Comparison of ENCODE assay signal across 8 mouse cellular contexts in the genomic region with DNA sequence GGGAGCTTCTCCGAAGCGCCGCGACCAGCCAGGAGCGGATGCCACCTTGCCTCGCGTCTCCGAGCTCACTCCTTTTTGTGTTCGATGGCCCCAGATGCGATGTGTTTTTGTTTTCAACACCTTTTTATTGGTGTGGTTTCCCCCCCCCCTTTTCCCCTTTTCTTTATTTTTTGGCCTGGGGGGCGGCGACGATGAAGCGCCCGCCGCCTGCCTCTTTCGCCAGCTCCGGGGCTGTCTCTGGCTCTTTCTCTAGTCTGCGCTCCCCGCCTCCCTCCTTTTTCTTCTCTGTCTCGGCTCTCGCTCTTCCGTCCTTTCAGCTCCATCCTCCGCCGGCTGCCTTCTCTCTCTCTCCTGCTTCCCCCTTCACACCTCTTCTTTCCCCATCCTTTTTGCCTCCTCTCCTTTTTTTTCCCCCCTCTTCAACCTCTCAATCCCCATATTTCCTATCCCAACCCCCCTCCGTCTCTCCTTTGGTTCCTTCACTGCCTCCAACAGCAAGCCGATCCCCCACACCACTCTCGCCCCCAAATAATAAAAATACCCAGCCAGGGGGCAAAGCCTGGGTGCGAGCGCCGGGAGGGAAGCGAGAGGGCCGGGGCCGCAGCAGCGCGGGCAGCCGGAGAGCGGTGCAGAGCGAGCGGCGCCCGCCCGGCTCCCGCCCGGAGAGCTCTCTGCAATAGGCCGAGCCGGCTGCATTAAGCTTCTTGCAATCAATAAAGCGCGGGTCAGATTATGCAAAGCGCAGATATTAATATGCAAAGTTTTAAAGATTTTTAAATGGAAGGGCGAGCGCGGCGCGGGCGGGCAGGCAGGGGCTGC. TPM values are rescaled to one million over a fixed set of nuclear protein-coding genes. Genes with fewer than 3 reads are reported as not detected.
DNase-seq lines count a peak whose midpoint lies in the region; ATAC-seq and TF ChIP-seq lines count a peak whose summit lies in the region.

No protein-coding gene starts in this region.

- H3K27me3 ChIP-seq in heart, embryonic 14.5 days (ENCODE audit: control insufficient read depth, insufficient read depth, low read length), result peaks cover 99% of the 10 kb centered on the region
- peaks cover 19% of the 10 kb centered on the region for H3K27me3 ChIP-seq in ES-Bruce4 (ENCODE audit: control insufficient read depth, insufficient read depth, low read length, poor library complexity, severe bottlenecking)
- H3K27me3 ChIP-seq in embryonic facial prominence, embryonic 10.5 days (replicated peaks; ENCODE audit: low read depth, poor library complexity, severe bottlenecking), result peaks cover 95% of the 10 kb centered on the region
- peaks cover 74% of the 10 kb centered on the region for H3K27me3 ChIP-seq in intestine, postnatal 0 days (replicated peaks; ENCODE audit: control insufficient read depth, insufficient read depth, low read length)
- no peaks in the 10 kb centered on the region; the same call in 1 of the 2 replicates for H3K27me3 ChIP-seq in midbrain, embryonic 16.5 days (ENCODE audit: control insufficient read depth, insufficient read depth, low read depth, low read length)

- no peak for DNase-seq in heart, postnatal 36 days
- DNase-seq in embryonic facial prominence, embryonic 10.5 days (ENCODE audit: low spot score), result peak; percentile 43
- DNase-seq in gastrocnemius, postnatal 4 days (ENCODE audit: low spot score in 2 of 2), result no peak
- no peak for DNase-seq in ovary, postnatal 10 days (ENCODE audit: low spot score)

- peaks cover 0 to 9% of the 10 kb centered on the region in 2 experiments; a peak in 1 of 4 replicates for H3K4me1 ChIP-seq in heart, embryonic 14.5 days (ENCODE audit: control insufficient read depth in 2 of 2, insufficient read depth in 2 of 2, low read length in 2 of 2)
- H3K4me1 ChIP-seq in ES-Bruce4 (ENCODE audit: control insufficient read depth, insufficient read depth, low read length), result peaks cover 3% of the 10 kb centered on the region
- peaks cover 51% of the 10 kb centered on the region for H3K4me1 ChIP-seq in embryonic facial prominence, embryonic 10.5 days
- H3K4me1 ChIP-seq in intestine, postnatal 0 days (replicated peaks; ENCODE audit: control insufficient read depth, insufficient read depth, low read length), result no peaks in the 10 kb centered on the region
- peaks cover 44% of the 10 kb centered on the region for H3K4me1 ChIP-seq in midbrain, embryonic 16.5 days (ENCODE audit: control insufficient read depth, insufficient read depth, low read length)

- WGBS in heart, embryonic 14.5 days, result 1% methylated on average over 49 of the region's 56 CpGs
- WGBS in embryonic facial prominence, embryonic 10.5 days, result under 1% methylated on average over 56 of the region's 56 CpGs
- 1% methylated on average over 53 of the region's 56 CpGs for WGBS in intestine, postnatal 0 days
- WGBS in midbrain, embryonic 16.5 days, result under 1% methylated on average over 55 of the region's 56 CpGs

- no peak overlapping the region for H3K27ac ChIP-seq in heart, embryonic 14.5 days (replicated peaks in 1 of 2; ENCODE audit: control insufficient read depth in 1 of 2, insufficient read depth in 1 of 2, low read depth in 2 of 2, low read length in 2 of 2)
- H3K27ac ChIP-seq in ES-Bruce4 (ENCODE audit: insufficient read depth, low read length), result no peak overlapping the region
- peak overlapping the region; percentile 80 for H3K27ac ChIP-seq in embryonic facial prominence, embryonic 10.5 days (replicated peaks)
- no peak overlapping the region for H3K27ac ChIP-seq in intestine, postnatal 0 days (ENCODE audit: low read depth, low read length)
- H3K27ac ChIP-seq in midbrain, embryonic 16.5 days (ENCODE audit: low read length), result peak overlapping the region; percentile 100

- ATAC-seq in heart, embryonic 14.5 days (ENCODE audit: insufficient number of reproducible peaks, insufficient read depth, low FRiP score, low read depth), result peak; percentile 28; the same call in 1 of the 2 replicates
- ATAC-seq in intestine, postnatal 0 days, result no peak
- ATAC-seq in midbrain, embryonic 16.5 days, result peak; percentile 79

- TF ChIP-seq CTCF in ES-Bruce4 (IDR thresholded peaks at IDR 0.05; ENCODE audit: low read depth, low read length), result no peak
- no peak for TF ChIP-seq CTCF in intestine, postnatal 0 days (IDR thresholded peaks at IDR 0.05; ENCODE audit: low read depth)

- no peaks in the 10 kb centered on the region for H3K9me3 ChIP-seq in heart, embryonic 14.5 days (ENCODE audit: control insufficient read depth, low read length)
- no peaks in the 10 kb centered on the region for H3K9me3 ChIP-seq in ES-Bruce4 (replicated peaks; ENCODE audit: control insufficient read depth, insufficient read depth, low read length, poor library complexity, severe bottlenecking)
- no peaks in the 10 kb centered on the region for H3K9me3 ChIP-seq in embryonic facial prominence, embryonic 10.5 days
- H3K9me3 ChIP-seq in intestine, postnatal 0 days (ENCODE audit: control insufficient read depth), result no peaks in the 10 kb centered on the region
- H3K9me3 ChIP-seq in midbrain, embryonic 16.5 days (replicated peaks; ENCODE audit: control insufficient read depth, low read length, poor library complexity, severe bottlenecking), result no peaks in the 10 kb centered on the region

- no peak overlapping the region; the same call in 1 of the 2 replicates for H3K9ac ChIP-seq in heart, embryonic 14.5 days (ENCODE audit: low read length)
- H3K9ac ChIP-seq in ES-Bruce4 (ENCODE audit: low read depth, poor library complexity, severe bottlenecking), result peak overlapping the region; percentile 68
- no peak overlapping the region for H3K9ac ChIP-seq in intestine, postnatal 0 days (ENCODE audit: low read depth, low read length)
- peak overlapping the region; percentile 92 for H3K9ac ChIP-seq in midbrain, embryonic 16.5 days (ENCODE audit: low read depth, low read length)

- peak overlapping the region; percentile 39 to 50 for H3K4me3 ChIP-seq in heart, embryonic 14.5 days (ENCODE audit: control insufficient read depth in 1 of 2, insufficient read depth in 1 of 2, low read depth in 1 of 2, low read length in 2 of 2)
- H3K4me3 ChIP-seq in ES-Bruce4 (ENCODE audit: low read depth, low read length), result peak overlapping the region; percentile 41
- H3K4me3 ChIP-seq in embryonic facial prominence, embryonic 10.5 days, result peak overlapping the region; percentile 69
- peak overlapping the region; percentile 42 for H3K4me3 ChIP-seq in intestine, postnatal 0 days (ENCODE audit: low read depth, low read length)
- H3K4me3 ChIP-seq in midbrain, embryonic 16.5 days (ENCODE audit: low read depth, low read length), result peak overlapping the region; percentile 68

- intact Hi-C loops in heart, postnatal 36 days (cut with DNase I), result no loop called here

- TF ChIP-seq POLR2A in ES-Bruce4 (IDR thresholded peaks at IDR 0.05; ENCODE audit: insufficient read depth, low read length), result no peak

- no peaks in the 10 kb centered on the region for H3K36me3 ChIP-seq in heart, embryonic 14.5 days (ENCODE audit: control insufficient read depth, insufficient read depth, low read length)
- no peaks in the 10 kb centered on the region for H3K36me3 ChIP-seq in ES-Bruce4 (ENCODE audit: control insufficient read depth, insufficient read depth, low read length, poor library complexity, severe bottlenecking)
- no peaks in the 10 kb centered on the region for H3K36me3 ChIP-seq in embryonic facial prominence, embryonic 10.5 days (replicated peaks)
- no peaks in the 10 kb centered on the region for H3K36me3 ChIP-seq in intestine, postnatal 0 days (ENCODE audit: control insufficient read depth, insufficient read depth)
- H3K36me3 ChIP-seq in midbrain, embryonic 16.5 days (ENCODE audit: control insufficient read depth, insufficient read depth, low read length), result no peaks in the 10 kb centered on the region

- H3K4me2 ChIP-seq in heart, embryonic 14.5 days (ENCODE audit: low read length), result peak overlapping the region; percentile 72
- H3K4me2 ChIP-seq in intestine, postnatal 0 days (replicated peaks; ENCODE audit: low read depth), result peak overlapping the region; percentile 74
- H3K4me2 ChIP-seq in midbrain, embryonic 16.5 days (ENCODE audit: low read length), result peak overlapping the region; percentile 92

- TF ChIP-seq EP300 in ES-Bruce4 (IDR thresholded peaks at IDR 0.05; ENCODE audit: insufficient read depth, low read depth, low read length), result no peak

RNA-seq across cellular contexts. Expression of gene Pou2f2, which starts 0.5 kb away (rescaled TPM):
- polyA plus RNA-seq in heart, embryonic 14.5 days (2014; fragmentation: Nextera tagmentation; extraction: Ambion mirVana), result 0.50 and 0.71 TPM in 2 replicates
- total RNA-seq in heart, postnatal 36 days (2021), result under 1 TPM; 0.53 to 0.68 TPM
- polyA plus RNA-seq in ES-Bruce4 (2011; ENCODE audit: insufficient read depth, insufficient read length, low read depth, missing spikeins), result 1.8 and 2.1 TPM in 2 replicates
- 4.9 and 6.2 TPM in 2 replicates for polyA plus RNA-seq in embryonic facial prominence, embryonic 10.5 days (2016; fragmentation: Nextera tagmentation; extraction: Ambion mirVana)
- polyA plus RNA-seq in intestine, postnatal 0 days (2015; fragmentation: Nextera tagmentation; extraction: Ambion mirVana), result 0.53 and 0.72 TPM in 2 replicates
- 42.9 and 56.4 TPM in 2 replicates for polyA plus RNA-seq in midbrain, embryonic 16.5 days (2015; fragmentation: Nextera tagmentation; extraction: Ambion mirVana)
- under 1 TPM; 0.52 to 0.91 TPM for total RNA-seq in gastrocnemius, postnatal 4 days (2021)

RNA-seq across cellular contexts. Expression of gene Dedd2, which starts 41.4 kb away (rescaled TPM):
- 4.8 and 5.7 TPM in 2 replicates for polyA plus RNA-seq in heart, embryonic 14.5 days (2014; fragmentation: Nextera tagmentation; extraction: Ambion mirVana)
- total RNA-seq in heart, postnatal 36 days (2021), result 10 to 100 TPM; 17.3 to 22.2 TPM
- 9.6 and 10.2 TPM in 2 replicates for polyA plus RNA-seq in ES-Bruce4 (2011; ENCODE audit: insufficient read depth, insufficient read length, low read depth, missing spikeins)
- 11.3 and 12.0 TPM in 2 replicates for polyA plus RNA-seq in embryonic facial prominence, embryonic 10.5 days (2016; fragmentation: Nextera tagmentation; extraction: Ambion mirVana)
- polyA plus RNA-seq in intestine, postnatal 0 days (2015; fragmentation: Nextera tagmentation; extraction: Ambion mirVana), result 14.8 and 15.8 TPM in 2 replicates
- 14.1 and 14.6 TPM in 2 replicates for polyA plus RNA-seq in midbrain, embryonic 16.5 days (2015; fragmentation: Nextera tagmentation; extraction: Ambion mirVana)
- total RNA-seq in gastrocnemius, postnatal 4 days (2021), result 1 to 10 TPM; 6.6 to 8.3 TPM

RNA-seq across cellular contexts. Expression of gene Zfp526, which starts 42.2 kb away (rescaled TPM):
- 2.3 and 2.4 TPM in 2 replicates for polyA plus RNA-seq in heart, embryonic 14.5 days (2014; fragmentation: Nextera tagmentation; extraction: Ambion mirVana)
- total RNA-seq in heart, postnatal 36 days (2021), result 1 to 10 TPM; 8.9 to 10.0 TPM
- 6.5 and 7.2 TPM in 2 replicates for polyA plus RNA-seq in ES-Bruce4 (2011; ENCODE audit: insufficient read depth, insufficient read length, low read depth, missing spikeins)
- 2.7 and 3.3 TPM in 2 replicates for polyA plus RNA-seq in embryonic facial prominence, embryonic 10.5 days (2016; fragmentation: Nextera tagmentation; extraction: Ambion mirVana)
- polyA plus RNA-seq in intestine, postnatal 0 days (2015; fragmentation: Nextera tagmentation; extraction: Ambion mirVana), result 1.1 and 1.3 TPM in 2 replicates
- polyA plus RNA-seq in midbrain, embryonic 16.5 days (2015; fragmentation: Nextera tagmentation; extraction: Ambion mirVana), result 1.7 TPM in 2 replicates
- total RNA-seq in gastrocnemius, postnatal 4 days (2021), result 10 to 100 TPM; 10.6 to 11.3 TPM

RNA-seq across cellular contexts. Expression of gene Gsk3a, which starts 58.7 kb away (rescaled TPM):
- 10.0 and 12.2 TPM in 2 replicates for polyA plus RNA-seq in heart, embryonic 14.5 days (2014; fragmentation: Nextera tagmentation; extraction: Ambion mirVana)
- total RNA-seq in heart, postnatal 36 days (2021), result 10 to 100 TPM; 67.5 to 69.2 TPM
- polyA plus RNA-seq in ES-Bruce4 (2011; ENCODE audit: insufficient read depth, insufficient read length, low read depth, missing spikeins), result 77.3 and 84.3 TPM in 2 replicates
- 10.6 and 10.7 TPM in 2 replicates for polyA plus RNA-seq in embryonic facial prominence, embryonic 10.5 days (2016; fragmentation: Nextera tagmentation; extraction: Ambion mirVana)
- 8.8 and 9.7 TPM in 2 replicates for polyA plus RNA-seq in intestine, postnatal 0 days (2015; fragmentation: Nextera tagmentation; extraction: Ambion mirVana)
- 16.2 and 17.8 TPM in 2 replicates for polyA plus RNA-seq in midbrain, embryonic 16.5 days (2015; fragmentation: Nextera tagmentation; extraction: Ambion mirVana)
- 10 to 100 TPM; 62.8 to 63.2 TPM for total RNA-seq in gastrocnemius, postnatal 4 days (2021)

Comparison
In these comparisons a context has a peak if more than half of its experiments do, and no peak if none do; other contexts are left out.
1. H3K27ac ChIP-seq: peak in embryonic facial prominence, embryonic 10.5 days (single experiment) and midbrain, embryonic 16.5 days (single experiment); none in heart, embryonic 14.5 days (0 of 2), ES-Bruce4 (single experiment) and intestine, postnatal 0 days (single experiment).
2. H3K9ac ChIP-seq: peak in ES-Bruce4 (single experiment) and midbrain, embryonic 16.5 days (single experiment); none in heart, embryonic 14.5 days (single experiment) and intestine, postnatal 0 days (single experiment).
3. Peak in every context shown above with its lines, with median percentiles within 50 percentile points of each other: H3K4me2 ChIP-seq and H3K4me3 ChIP-seq.